In the genomic region with DNA sequence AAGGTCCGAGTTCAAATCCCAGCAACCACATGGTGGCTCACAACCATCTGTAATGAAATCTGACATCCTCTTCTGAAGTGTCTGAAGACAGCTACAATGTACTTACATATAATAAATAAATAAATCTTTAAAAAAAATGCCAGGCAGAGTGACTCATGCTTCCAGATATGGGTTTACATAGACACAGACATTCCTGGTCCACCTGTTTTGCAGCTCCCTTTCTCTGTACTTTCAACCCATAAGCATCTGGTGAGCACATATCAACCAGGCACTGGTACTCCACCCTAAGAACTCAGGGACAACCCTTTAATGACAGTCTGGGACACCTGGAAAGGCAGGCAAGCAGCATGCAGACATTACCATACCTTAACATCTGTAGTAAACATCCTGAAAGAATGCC, we compare ENCODE assay signal across 24 mouse cellular contexts.
"Had no signal": no experiment of that assay in that cellular context is flagged by ENCODE, and none has a peak within 500 bp of the region (broad histone marks: within the 10 kb centered on the region; RNA-seq: fewer than 3 reads in every experiment).

No protein-coding gene starts in this region.

- H3K9ac ChIP-seq: heart, embryonic 12.5 days; hindbrain, embryonic 12.5 days; hindbrain, embryonic 14.5 days; limb, embryonic 12.5 days had no signal

- H3K27ac ChIP-seq: gastrocnemius, adult 2 months; heart, embryonic 10.5 days; hindbrain, embryonic 10.5 days; hindbrain, embryonic 12.5 days; hindbrain, embryonic 14.5 days; layer of hippocampus, adult 2 months; left cerebral cortex, adult 2 months; limb, embryonic 10.5 days; limb, embryonic 12.5 days had no signal

- H3K4me3 ChIP-seq: gastrocnemius, adult 2 months; heart, embryonic 10.5 days; heart, embryonic 12.5 days; hindbrain, embryonic 10.5 days; hindbrain, embryonic 12.5 days; layer of hippocampus, adult 2 months; left cerebral cortex, adult 2 months; limb, embryonic 10.5 days; limb, embryonic 12.5 days had no signal

- H3K4me2 ChIP-seq: heart, embryonic 12.5 days; hindbrain, embryonic 12.5 days; hindbrain, embryonic 14.5 days; limb, embryonic 12.5 days had no signal

- H3K36me3 ChIP-seq: heart, embryonic 12.5 days; hindbrain, embryonic 10.5 days; hindbrain, embryonic 12.5 days; limb, embryonic 10.5 days; limb, embryonic 12.5 days had no signal

- H3K9me3 ChIP-seq: limb, embryonic 10.5 days had no signal

- DNase-seq: gastrocnemius, adult 2 months; gastrocnemius, postnatal 10 days; gastrocnemius, postnatal 25 days; heart, adult 18-20 months; heart, postnatal 10 days; heart, postnatal 4 days; kidney, adult 18-20 months; kidney, adult 9 months; kidney, postnatal 10 days; kidney, postnatal 25 days; kidney, postnatal 4 days had no signal

- H3K27me3 ChIP-seq: heart, embryonic 12.5 days had no signal

- ATAC-seq: forebrain, embryonic 16.5 days; hindbrain, embryonic 16.5 days; inflammation-experienced regulatory T-cells, adult 6 months; intestine, embryonic 16.5 days had no signal
